Mouse (Mus musculus): ENCODE data around the gene Clock. TPM values are rescaled to one million over a fixed set of nuclear protein-coding genes. Genes with fewer than 3 reads are reported as not detected.
A peak's percentile ranks its signal among the peaks of the same experiment; 100 is the strongest.

Gene Clock
- total RNA-seq, 1 experiment from 2014 or later: 13.8 TPM

DNA sequence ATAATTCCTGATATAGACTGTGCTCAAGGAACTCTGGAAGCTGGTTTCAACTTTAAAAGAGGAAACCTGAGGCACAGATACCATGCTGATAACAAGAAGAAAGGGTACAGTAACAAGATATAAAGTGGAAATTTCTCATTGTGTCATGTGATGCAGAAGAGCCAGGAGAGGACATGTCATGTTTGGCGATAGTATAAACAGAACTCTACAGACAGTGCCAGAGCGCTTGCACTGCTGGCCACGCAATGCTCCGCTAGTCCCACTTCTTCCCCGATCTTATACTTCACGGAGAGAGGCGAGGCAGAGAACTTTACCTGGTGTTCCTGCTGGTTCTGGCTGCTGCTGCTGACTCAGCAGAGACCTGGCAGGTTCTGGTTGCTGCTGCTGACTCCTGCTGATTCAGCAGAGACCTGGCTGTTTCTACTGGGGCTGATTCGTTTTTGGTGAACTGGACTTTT lies 15.3 kb downstream of the Clock start:
- ATAC-seq (replicated peaks in 1 of 2; ENCODE audit: insufficient read depth in 1 of 2, low FRiP score in 2 of 2, low TSS enrichment in 1 of 2, low read depth in 1 of 2, poor library complexity in 2 of 2, severe bottlenecking in 2 of 2): no peak

DNA sequence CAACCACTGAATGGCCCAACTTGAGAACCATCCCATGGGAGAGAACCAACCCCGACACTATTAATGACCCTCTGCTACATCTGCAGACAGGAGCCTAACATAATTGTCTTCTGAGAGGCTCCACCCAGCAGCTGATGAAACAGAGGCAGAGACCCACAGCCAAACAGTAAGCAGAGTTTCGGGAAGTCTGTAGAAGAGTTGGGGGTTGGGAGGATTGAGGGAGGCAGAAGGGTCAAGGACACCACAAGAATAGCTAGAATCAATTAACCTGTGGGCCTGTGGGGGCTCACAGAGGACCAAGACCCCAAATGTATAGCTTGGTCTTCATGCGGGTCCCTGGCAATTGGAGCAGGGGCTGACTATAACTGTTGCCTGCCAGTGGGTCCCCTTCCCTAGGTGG lies 16.3 kb downstream of the Clock start:
- no peak for ATAC-seq (replicated peaks in 1 of 2; ENCODE audit: insufficient read depth in 1 of 2, low FRiP score in 2 of 2, low TSS enrichment in 1 of 2, low read depth in 1 of 2, poor library complexity in 2 of 2, severe bottlenecking in 2 of 2)

DNA sequence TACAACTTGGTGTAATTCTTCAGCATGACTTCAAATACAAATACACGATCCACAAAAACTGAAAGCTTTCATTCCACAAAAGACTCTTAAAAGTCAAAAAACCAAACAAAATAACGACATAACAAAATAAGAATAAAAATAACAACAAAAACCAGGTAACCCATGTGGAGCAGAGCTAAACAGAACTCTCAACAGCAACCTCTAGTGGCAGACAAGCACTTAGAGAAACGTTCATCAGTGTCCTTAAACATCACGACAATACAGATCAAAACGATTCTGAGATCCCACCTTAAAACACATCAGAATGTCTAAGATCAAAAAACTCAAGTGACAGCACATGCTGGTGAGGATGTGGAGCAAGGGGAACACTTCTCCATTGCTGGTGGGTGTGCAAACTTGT lies 17.5 kb downstream of the Clock start:
- no peak for ATAC-seq (replicated peaks in 1 of 2; ENCODE audit: insufficient read depth in 1 of 2, low FRiP score in 2 of 2, low TSS enrichment in 1 of 2, low read depth in 1 of 2, poor library complexity in 2 of 2, severe bottlenecking in 2 of 2)

DNA sequence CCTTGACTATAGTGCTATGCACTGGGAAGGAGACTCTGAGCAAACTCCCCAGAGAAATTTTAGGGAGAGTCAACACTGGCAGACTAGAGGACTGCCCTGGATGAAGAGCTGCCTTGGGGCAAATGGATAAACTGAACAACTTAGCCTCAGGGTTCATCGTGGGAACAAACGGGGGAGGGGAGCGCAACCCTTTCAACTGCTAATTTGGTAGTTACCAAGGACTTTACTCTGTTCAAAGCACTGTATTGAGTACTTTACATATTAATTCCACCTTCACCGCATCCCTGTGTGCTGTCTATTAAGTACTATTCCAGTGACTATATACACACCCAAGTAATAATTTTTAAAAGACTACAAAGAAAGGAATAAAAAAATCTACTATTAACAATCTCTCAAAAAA lies 18.9 kb downstream of the Clock start:
- no peak for ATAC-seq (replicated peaks in 1 of 2; ENCODE audit: insufficient read depth in 1 of 2, low FRiP score in 2 of 2, low TSS enrichment in 1 of 2, low read depth in 1 of 2, poor library complexity in 2 of 2, severe bottlenecking in 2 of 2)

DNA sequence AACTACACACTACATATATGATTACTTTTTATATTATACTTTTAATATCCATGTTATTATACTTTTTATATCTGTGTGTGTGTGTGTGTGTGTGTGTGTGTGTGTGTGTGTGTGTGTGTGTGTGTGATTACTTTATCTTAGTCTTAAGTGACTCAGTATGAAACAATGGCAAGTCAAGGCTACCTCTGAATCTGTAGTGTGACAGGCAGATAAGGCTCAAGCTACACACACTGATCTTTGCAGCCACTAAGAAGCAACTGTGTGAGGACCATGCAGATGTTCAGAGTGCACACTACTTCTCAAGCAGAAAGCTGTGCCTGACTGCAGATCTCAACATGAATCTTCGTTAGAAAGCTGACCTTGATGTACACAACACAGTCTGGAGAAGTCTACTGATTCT lies 20.7 kb downstream of the Clock start:
- no peak for ATAC-seq (replicated peaks in 1 of 2; ENCODE audit: insufficient read depth in 1 of 2, low FRiP score in 2 of 2, low TSS enrichment in 1 of 2, low read depth in 1 of 2, poor library complexity in 2 of 2, severe bottlenecking in 2 of 2)

DNA sequence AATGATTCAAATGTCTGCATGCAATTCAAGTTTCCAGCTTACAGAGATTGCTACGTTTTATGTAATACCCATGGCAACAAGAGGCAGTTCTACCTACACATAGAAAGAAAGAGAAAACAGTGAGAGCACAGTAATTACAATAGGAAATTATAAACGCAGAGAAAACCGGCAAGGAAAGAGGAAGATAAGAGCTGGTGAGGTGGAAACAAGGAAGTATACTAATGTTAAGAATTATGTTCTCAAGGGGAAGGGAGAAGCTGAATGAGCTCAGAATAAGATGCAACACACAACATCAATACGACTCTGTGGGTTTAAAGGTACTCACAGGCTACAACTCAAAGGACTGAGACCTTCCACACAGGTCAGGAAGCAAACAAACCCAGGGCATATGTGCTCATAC lies 29.6 kb downstream of the Clock start:
- ATAC-seq (replicated peaks in 1 of 2; ENCODE audit: insufficient read depth in 1 of 2, low FRiP score in 2 of 2, low TSS enrichment in 1 of 2, low read depth in 1 of 2, poor library complexity in 2 of 2, severe bottlenecking in 2 of 2): peak in 1 of 2 experiments; percentile 29; a peak in 1 of 4 replicates

DNA sequence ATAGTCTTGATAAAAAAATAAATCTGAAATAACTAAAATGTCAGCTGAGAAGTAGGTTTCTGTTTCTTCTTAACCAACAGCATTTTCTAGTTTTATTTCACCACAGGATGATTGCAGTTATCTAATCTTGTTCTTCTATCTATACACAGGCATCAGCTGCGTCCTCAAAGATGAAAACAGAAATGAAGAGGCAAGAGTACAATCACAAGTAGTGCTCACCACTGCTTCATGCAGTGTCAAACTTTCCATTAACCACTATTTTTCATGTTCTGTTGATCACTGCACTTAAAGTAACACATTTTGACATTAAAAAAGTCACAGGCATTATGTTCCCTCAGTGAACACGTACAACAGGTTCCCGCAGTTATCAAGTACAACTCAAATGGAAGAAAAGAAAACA lies 53.6 kb downstream of the Clock start:
- ATAC-seq (replicated peaks in 1 of 2; ENCODE audit: insufficient read depth in 1 of 2, low FRiP score in 2 of 2, low TSS enrichment in 1 of 2, low read depth in 1 of 2, poor library complexity in 2 of 2, severe bottlenecking in 2 of 2): no peak

DNA sequence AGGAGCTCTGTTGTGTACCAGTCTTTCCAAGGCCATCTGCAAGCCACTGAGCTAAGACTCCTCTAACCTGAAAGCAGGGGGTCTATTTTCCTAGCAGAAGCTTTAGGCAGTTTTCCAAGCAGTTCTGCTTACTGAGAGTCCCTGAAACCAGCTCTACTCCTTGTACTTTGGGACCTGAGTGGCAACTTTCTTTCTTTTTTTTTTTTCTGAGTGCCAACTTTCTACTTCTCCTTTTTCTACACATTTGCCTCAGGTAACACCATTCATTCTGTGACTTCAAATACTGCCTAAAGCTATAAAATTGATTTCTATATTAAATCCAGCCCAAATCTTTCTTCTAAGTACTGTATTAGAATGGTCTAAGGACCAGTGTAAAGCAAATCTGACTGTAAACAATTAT lies 58.1 kb downstream of the Clock start:
- no peak for ATAC-seq (replicated peaks in 1 of 2; ENCODE audit: insufficient read depth in 1 of 2, low FRiP score in 2 of 2, low TSS enrichment in 1 of 2, low read depth in 1 of 2, poor library complexity in 2 of 2, severe bottlenecking in 2 of 2)

DNA sequence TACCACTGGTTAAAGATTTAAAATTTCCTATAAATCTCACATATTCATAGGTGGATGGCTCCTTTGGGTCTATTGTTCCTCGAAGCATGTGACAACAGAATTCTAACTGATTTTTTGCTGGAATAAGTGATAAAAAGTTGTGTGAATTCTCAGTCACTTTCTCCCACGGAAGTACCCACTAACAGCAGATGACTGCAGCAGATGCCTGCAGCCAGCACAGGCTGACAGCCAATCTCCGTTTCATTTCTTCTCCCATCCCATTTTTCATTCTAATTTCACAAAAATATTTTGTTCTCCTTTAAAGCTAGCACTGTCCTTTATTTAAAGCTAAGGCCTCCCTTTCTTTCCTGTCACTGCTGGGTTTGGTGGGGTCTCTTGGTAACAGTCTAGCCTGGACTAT lies 59.2 kb downstream of the Clock start:
- ATAC-seq (replicated peaks in 1 of 2; ENCODE audit: insufficient read depth in 1 of 2, low FRiP score in 2 of 2, low TSS enrichment in 1 of 2, low read depth in 1 of 2, poor library complexity in 2 of 2, severe bottlenecking in 2 of 2): no peak

DNA sequence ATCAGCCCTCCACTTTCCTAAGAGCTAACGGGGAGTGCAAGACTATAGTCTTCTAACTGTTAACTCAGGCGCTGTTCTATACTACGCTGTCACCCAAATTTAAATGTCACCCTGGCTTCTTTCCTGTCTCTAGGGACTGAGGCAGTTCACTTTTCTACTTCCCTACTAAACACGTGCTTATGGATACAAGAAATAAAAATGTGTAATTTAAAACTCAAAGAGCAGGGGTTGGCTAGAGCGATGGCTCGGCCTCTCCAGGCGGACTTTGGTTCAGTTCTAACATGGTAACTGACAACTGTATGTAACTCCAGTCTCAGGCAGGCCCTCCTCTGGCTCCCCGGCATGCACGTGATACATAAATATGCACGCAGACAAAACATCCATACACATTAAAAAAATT lies 60.2 kb downstream of the Clock start:
- ATAC-seq (replicated peaks in 1 of 2; ENCODE audit: insufficient read depth in 1 of 2, low FRiP score in 2 of 2, low TSS enrichment in 1 of 2, low read depth in 1 of 2, poor library complexity in 2 of 2, severe bottlenecking in 2 of 2): no peak

DNA sequence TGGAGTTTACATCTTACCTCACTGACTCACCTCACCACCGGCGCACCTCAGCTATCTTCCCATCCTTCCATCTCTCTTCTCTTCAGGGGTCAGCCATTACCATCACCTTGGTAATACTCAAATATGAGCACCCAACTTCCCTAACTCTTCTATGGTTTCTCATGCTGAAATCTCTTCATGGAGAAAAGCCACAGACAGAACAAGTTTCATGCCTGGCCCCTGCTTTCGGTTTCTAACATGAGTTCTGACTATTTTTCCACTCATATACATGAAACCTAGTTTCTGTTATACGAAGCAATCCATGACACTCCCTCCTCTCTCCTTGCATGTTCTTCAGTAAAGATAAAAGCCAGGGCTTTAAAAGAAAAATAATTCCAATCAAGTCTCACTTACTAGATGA lies 60.7 kb downstream of the Clock start:
- no peak for ATAC-seq (replicated peaks in 1 of 2; ENCODE audit: insufficient read depth in 1 of 2, low FRiP score in 2 of 2, low TSS enrichment in 1 of 2, low read depth in 1 of 2, poor library complexity in 2 of 2, severe bottlenecking in 2 of 2)

DNA sequence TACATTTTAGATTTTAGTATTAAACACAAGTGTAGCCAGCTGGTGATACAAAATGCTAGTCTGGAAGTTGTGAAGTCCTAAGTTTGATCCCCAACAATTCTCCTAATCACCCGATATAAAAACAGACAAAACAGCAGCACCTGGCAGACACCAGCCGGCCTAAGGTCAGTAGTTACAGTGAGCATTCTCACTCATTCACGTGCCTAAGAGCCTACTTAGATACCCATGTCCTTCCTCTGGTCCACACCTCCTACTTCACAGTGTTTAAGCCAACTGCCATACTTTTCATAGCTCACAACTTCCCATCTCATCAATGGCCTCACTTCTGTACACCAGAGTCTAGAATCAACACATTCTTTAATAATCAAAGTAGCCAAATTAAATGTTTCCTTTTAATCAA lies 61.3 kb downstream of the Clock start:
- no peak for ATAC-seq (replicated peaks in 1 of 2; ENCODE audit: insufficient read depth in 1 of 2, low FRiP score in 2 of 2, low TSS enrichment in 1 of 2, low read depth in 1 of 2, poor library complexity in 2 of 2, severe bottlenecking in 2 of 2)

DNA sequence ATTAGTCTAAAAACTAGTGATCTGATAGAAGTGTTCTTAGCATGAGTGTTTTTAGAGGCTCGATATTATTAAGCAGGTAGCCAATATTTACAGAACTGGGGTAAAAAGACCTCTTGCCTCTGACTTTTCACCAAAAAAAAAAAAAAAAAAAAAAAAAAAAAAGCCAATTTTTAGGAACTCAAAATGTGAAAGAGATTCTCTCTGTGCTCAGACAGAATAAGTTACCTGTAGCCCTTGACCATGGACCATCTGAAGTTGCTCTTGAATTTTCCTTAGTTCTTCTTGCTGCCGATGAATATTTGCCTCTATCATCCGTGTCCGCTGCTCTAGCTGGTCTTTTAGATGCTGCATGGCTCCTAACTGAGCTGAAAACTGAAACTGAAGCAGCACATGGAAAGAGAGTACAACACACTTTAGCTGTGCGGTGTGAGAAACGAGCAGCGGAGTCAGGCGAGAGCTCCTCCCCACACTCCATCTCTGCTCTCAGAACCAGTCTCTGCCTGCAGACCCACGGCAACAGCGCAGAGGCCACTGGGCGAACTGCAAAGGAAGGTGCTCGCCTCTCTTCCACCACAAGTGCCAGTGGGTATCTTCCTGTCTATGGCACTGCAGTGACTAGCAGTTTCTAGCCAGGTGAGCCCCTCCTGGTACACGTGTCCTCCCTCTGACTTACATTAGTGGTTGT lies 73.3 kb downstream of the Clock start:
- ATAC-seq (replicated peaks in 1 of 2; ENCODE audit: insufficient read depth in 1 of 2, low FRiP score in 2 of 2, low TSS enrichment in 1 of 2, low read depth in 1 of 2, poor library complexity in 2 of 2, severe bottlenecking in 2 of 2): 0 out of 4 replicates have a peak, but pooled peaks of 1 of the 2 experiments have one; percentile 17

DNA sequence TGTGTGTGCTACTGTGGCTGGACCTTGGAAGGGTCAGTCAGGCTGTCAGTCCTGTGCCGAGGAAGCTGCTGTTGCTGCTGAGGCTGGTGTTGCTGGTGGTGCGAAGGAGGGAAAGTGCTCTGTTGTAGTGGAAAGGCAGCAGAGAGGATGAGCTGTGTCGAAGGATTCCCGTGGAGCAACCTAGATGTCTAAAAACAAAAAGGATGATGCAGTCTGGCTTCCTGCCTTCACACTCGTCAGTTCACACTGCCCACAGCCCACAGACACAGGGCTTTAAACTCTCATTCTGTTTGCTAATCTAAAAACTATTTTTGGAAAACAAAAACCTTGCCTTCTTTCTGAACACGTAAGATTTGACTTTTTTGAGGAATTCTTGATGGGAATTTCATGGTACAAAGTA lies 87.9 kb downstream of the Clock start:
- no peak for ATAC-seq (replicated peaks in 1 of 2; ENCODE audit: insufficient read depth in 1 of 2, low FRiP score in 2 of 2, low TSS enrichment in 1 of 2, low read depth in 1 of 2, poor library complexity in 2 of 2, severe bottlenecking in 2 of 2)

DNA sequence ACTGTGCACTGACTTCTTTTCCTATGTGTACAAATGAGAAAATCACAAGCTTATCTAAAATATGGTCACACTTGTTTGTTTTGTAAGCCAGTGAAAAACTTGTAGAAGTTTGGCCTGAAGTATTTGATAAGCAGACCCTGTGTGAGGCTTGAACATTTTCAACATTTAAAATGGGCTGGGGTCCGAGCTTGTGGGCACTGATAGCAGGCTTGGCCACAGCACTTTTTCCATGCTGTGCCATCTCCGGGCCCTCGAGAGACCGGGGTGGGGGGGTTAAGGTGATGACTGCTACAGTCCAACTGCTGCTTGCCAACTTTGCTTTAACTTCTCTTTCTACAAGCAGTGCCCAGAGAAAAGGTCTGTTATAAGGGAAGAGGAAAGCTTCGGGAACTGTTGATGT lies 96.5 kb downstream of the Clock start:
- no peak for ATAC-seq (replicated peaks in 1 of 2; ENCODE audit: insufficient read depth in 1 of 2, low FRiP score in 2 of 2, low TSS enrichment in 1 of 2, low read depth in 1 of 2, poor library complexity in 2 of 2, severe bottlenecking in 2 of 2)

DNA sequence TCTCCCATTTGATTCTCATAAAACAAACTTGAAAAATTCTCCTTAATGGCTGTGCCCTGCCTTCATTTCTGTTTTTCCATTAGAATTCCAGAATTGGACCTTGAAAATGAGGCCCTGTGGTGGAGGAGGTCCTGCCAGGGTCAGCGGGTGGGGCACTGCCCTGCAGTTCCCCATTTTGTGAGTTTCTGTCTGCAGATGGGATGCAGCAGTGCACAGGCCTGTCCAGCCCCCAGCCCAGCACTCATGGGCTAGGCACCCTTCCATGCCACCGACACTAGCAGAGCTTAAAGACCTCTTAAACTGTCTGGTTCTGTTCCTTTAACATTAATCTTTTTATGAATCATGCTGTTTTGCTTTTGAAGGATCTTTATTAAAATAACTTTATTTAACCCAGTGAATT lies 98.7 kb downstream of the Clock start:
- ATAC-seq (replicated peaks in 1 of 2; ENCODE audit: insufficient read depth in 1 of 2, low FRiP score in 2 of 2, low TSS enrichment in 1 of 2, low read depth in 1 of 2, poor library complexity in 2 of 2, severe bottlenecking in 2 of 2): no peak

DNA sequence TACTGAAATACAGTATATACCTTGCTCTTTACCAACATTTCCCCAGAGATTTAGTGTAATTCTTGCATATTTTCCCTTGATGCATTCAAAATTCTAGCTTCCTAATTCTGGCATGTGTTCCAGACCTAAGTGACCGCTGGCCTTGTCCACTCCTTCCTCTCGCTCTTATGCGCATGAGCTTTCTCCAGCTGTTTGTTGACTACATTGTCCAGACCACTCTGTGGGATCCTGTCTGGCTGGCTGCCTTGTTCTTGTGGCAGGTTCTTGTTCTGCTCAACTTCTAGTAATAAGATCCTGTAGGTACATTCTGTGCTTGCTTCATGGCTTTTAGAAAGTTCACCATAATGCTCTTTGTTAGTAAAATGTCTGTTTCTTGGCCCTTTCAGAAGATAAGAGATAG lies 101.4 kb downstream of the Clock start:
- no peak for ATAC-seq (replicated peaks in 1 of 2; ENCODE audit: insufficient read depth in 1 of 2, low FRiP score in 2 of 2, low TSS enrichment in 1 of 2, low read depth in 1 of 2, poor library complexity in 2 of 2, severe bottlenecking in 2 of 2)

DNA sequence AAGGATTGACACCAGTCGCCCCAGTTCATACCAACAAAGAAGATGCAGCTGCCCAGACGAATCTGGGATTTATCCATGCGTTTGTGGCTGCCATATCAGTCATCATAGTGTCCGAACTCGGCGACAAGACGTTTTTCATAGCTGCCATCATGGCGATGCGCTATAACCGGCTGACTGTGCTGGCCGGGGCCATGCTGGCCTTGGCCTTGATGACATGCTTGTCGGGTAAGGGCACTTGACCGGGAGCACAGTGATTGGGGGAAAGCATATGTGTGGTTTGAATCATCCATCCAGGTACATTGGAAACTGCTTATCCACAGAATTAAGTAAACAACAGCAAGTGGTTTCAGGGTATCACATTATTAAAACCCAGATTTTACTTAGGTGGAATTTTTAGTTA lies 105.2 kb downstream of the Clock start:
- ATAC-seq (replicated peaks in 1 of 2; ENCODE audit: insufficient read depth in 1 of 2, low FRiP score in 2 of 2, low TSS enrichment in 1 of 2, low read depth in 1 of 2, poor library complexity in 2 of 2, severe bottlenecking in 2 of 2): no peak

DNA sequence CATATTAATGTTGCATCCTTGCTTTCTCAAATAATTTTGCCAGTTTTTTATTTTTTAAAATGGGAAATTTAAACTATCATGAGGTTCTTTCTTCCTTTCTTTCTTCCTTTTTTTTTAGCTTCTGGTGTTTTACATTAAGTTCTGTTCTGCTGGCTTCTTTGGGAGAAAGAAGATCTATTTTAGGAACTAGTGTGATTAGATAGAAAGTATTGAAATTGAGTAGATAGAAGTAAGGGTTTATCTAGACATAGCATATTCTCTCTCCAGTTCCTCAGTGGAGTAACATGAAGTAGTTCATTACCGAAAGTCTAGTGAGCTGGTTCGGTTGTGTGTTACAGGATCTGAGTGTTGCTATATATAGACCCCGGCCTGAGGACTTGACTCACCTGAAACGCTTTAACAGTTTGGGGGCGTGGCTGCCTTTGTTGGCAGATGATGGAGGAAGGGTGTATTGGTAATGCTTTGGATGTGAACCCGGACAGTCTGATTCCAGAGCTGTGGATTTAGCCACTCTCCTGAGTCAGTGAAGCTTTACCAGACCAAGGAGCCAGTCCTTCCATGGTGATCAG lies 110.1 kb downstream of the Clock start:
- no peak for ATAC-seq (replicated peaks in 1 of 2; ENCODE audit: insufficient read depth in 1 of 2, low FRiP score in 2 of 2, low TSS enrichment in 1 of 2, low read depth in 1 of 2, poor library complexity in 2 of 2, severe bottlenecking in 2 of 2)
